Comparison of ENCODE assay signal across 8 mouse cellular contexts in genomic region chr6:36808306-36809058, GRCm38 (mm10). TPM values are rescaled to one million over a fixed set of nuclear protein-coding genes. Genes with fewer than 3 reads are reported as not detected.
DNase-seq lines count a peak whose midpoint lies in the region; ATAC-seq and TF ChIP-seq lines count a peak whose summit lies in the region.

No protein-coding gene starts in this region.

- no peak for TF ChIP-seq CTCF in brain, embryonic 14.5 days (IDR thresholded peaks at IDR 0.05; ENCODE audit: borderline replicate concordance, extremely low read depth, insufficient read depth, insufficient read length)
- no peak for TF ChIP-seq CTCF in forebrain, postnatal 0 days (IDR thresholded peaks at IDR 0.05; ENCODE audit: low read depth)

- no peak for ATAC-seq in heart, embryonic 13.5 days (ENCODE audit: extremely low read depth, insufficient number of reproducible peaks, low FRiP score, low TSS enrichment)
- no peak for ATAC-seq in forebrain, postnatal 0 days
- no peak for ATAC-seq in midbrain, embryonic 11.5 days (ENCODE audit: low FRiP score)

- DNase-seq in heart, adult 11 months = no peak
- peak; percentile 81 for DNase-seq in brain, embryonic 14.5 days (ENCODE audit: low read depth)
- DNase-seq in forebrain, postnatal 0 days = no peak
- peak; percentile 87 for DNase-seq in midbrain, embryonic 11.5 days (ENCODE audit: low spot score, missing footprints)
- DNase-seq in urinary bladder, postnatal 25 days (ENCODE audit: low spot score) = no peak
- DNase-seq in layer of hippocampus, postnatal 14 days (ENCODE audit: low spot score in 2 of 2) = no peak
- no peak for DNase-seq in thymus, postnatal 25 days

- peak overlapping the region; percentile 82 for H3K4me2 ChIP-seq in heart, embryonic 13.5 days
- H3K4me2 ChIP-seq in forebrain, postnatal 0 days (ENCODE audit: low read depth) = peak overlapping the region; percentile 54
- H3K4me2 ChIP-seq in midbrain, embryonic 11.5 days = peak overlapping the region; percentile 67

- H3K9ac ChIP-seq in heart, embryonic 13.5 days = peak overlapping the region; percentile 89
- peak overlapping the region; percentile 87 for H3K9ac ChIP-seq in forebrain, postnatal 0 days
- H3K9ac ChIP-seq in midbrain, embryonic 11.5 days (ENCODE audit: low read length) = peak overlapping the region; percentile 76

- peak overlapping the region; percentile 89 for H3K27ac ChIP-seq in heart, embryonic 13.5 days (replicated peaks)
- peak overlapping the region; percentile 91 for H3K27ac ChIP-seq in forebrain, postnatal 0 days (ENCODE audit: low read depth, low read length)
- H3K27ac ChIP-seq in midbrain, embryonic 11.5 days (ENCODE audit: low read depth, low read length) = no peak overlapping the region

- H3K4me1 ChIP-seq in heart, embryonic 13.5 days = peaks cover 24% of the 10 kb centered on the region
- 0 out of 2 replicates have a peak, but pooled peaks cover 5% of the 10 kb centered on the region for H3K4me1 ChIP-seq in forebrain, postnatal 0 days (ENCODE audit: insufficient read depth)
- H3K4me1 ChIP-seq in midbrain, embryonic 11.5 days (ENCODE audit: control insufficient read depth, insufficient read depth, low read length) = peaks cover 7% of the 10 kb centered on the region

- H3K4me3 ChIP-seq in heart, embryonic 13.5 days = peak overlapping the region; percentile 74
- H3K4me3 ChIP-seq in forebrain, postnatal 0 days (ENCODE audit: low read depth, low read length) = peak overlapping the region; percentile 61
- peak overlapping the region; percentile 52 for H3K4me3 ChIP-seq in midbrain, embryonic 11.5 days (ENCODE audit: low read depth, low read length)

- WGBS in heart, embryonic 13.5 days = 71% methylated on average over 7 of the region's 7 CpGs
- 13% methylated on average over 7 of the region's 7 CpGs for WGBS in forebrain, postnatal 0 days
- 21% methylated on average over 7 of the region's 7 CpGs for WGBS in midbrain, embryonic 11.5 days

- no peaks in the 10 kb centered on the region for H3K27me3 ChIP-seq in heart, embryonic 13.5 days (replicated peaks)
- no peaks in the 10 kb centered on the region for H3K27me3 ChIP-seq in forebrain, postnatal 0 days (ENCODE audit: insufficient read depth, low read length)
- peaks cover 7% of the 10 kb centered on the region for H3K27me3 ChIP-seq in midbrain, embryonic 11.5 days (ENCODE audit: control insufficient read depth, insufficient read depth, low read length)

- no peak for TF ChIP-seq POLR2A in brain, embryonic 14.5 days (IDR thresholded peaks at IDR 0.05; ENCODE audit: borderline replicate concordance, extremely low read depth, insufficient read depth, insufficient read length, poor library complexity, severe bottlenecking)

- H3K36me3 ChIP-seq in heart, embryonic 13.5 days = peaks cover 18% of the 10 kb centered on the region
- H3K36me3 ChIP-seq in forebrain, postnatal 0 days (ENCODE audit: insufficient read depth) = peaks cover under 1% of the 10 kb centered on the region; the same call in 1 of the 2 replicates
- H3K36me3 ChIP-seq in midbrain, embryonic 11.5 days (ENCODE audit: control insufficient read depth, insufficient read depth, low read length) = no peaks in the 10 kb centered on the region

- H3K9me3 ChIP-seq in heart, embryonic 13.5 days = no peaks in the 10 kb centered on the region
- H3K9me3 ChIP-seq in forebrain, postnatal 0 days (ENCODE audit: low read length) = no peaks in the 10 kb centered on the region
- no peaks in the 10 kb centered on the region for H3K9me3 ChIP-seq in midbrain, embryonic 11.5 days (ENCODE audit: control insufficient read depth, low read length)

RNA-seq across cellular contexts. Expression of gene Ptn, which starts 1.5 kb away (rescaled TPM):
- 328 and 358 TPM in 2 replicates for polyA plus RNA-seq in heart, embryonic 13.5 days (2015; fragmentation: Nextera tagmentation; extraction: Ambion mirVana)
- 317 and 456 TPM in 2 replicates for polyA plus RNA-seq in brain, embryonic 14.5 days (2012; rRNA removed)
- 598 and 696 TPM in 2 replicates for total RNA-seq in forebrain, postnatal 0 days (2014; rRNA removed)
- polyA plus RNA-seq in forebrain, postnatal 0 days (2015; fragmentation: Nextera tagmentation; extraction: Ambion mirVana) = 916 and 1,048 TPM in 2 replicates
- polyA plus RNA-seq in midbrain, embryonic 11.5 days (2014; fragmentation: Nextera tagmentation; extraction: Ambion mirVana) = 243 and 244 TPM in 2 replicates
- total RNA-seq in layer of hippocampus, postnatal 14 days (2021) = 100 to 1,000 TPM; 358 to 368 TPM

Comparison
In these comparisons a context has a peak if more than half of its experiments do, and no peak if none do; other contexts are left out.
1. DNase-seq: peak in brain, embryonic 14.5 days (single experiment) and midbrain, embryonic 11.5 days (single experiment); none in heart, adult 11 months (single experiment), forebrain, postnatal 0 days (single experiment), urinary bladder, postnatal 25 days (single experiment), layer of hippocampus, postnatal 14 days (0 of 2) and thymus, postnatal 25 days (single experiment).
2. Peak in every context shown above with its lines, with median percentiles within 50 percentile points of each other: H3K4me2 ChIP-seq, H3K4me3 ChIP-seq and H3K9ac ChIP-seq.